Mouse (Mus musculus) layer of hippocampus, adult 9-11 months (tissue): Measurements from ENCODE around the gene Ppil3.
A peak's percentile ranks its signal among the peaks of the same experiment; 100 is the strongest.

ENCODE experiments used
- DNase-seq: peaks from one replicate; pipeline ENCODE4 v3.0.0; 2022

The Ppil3 gene

DNA sequence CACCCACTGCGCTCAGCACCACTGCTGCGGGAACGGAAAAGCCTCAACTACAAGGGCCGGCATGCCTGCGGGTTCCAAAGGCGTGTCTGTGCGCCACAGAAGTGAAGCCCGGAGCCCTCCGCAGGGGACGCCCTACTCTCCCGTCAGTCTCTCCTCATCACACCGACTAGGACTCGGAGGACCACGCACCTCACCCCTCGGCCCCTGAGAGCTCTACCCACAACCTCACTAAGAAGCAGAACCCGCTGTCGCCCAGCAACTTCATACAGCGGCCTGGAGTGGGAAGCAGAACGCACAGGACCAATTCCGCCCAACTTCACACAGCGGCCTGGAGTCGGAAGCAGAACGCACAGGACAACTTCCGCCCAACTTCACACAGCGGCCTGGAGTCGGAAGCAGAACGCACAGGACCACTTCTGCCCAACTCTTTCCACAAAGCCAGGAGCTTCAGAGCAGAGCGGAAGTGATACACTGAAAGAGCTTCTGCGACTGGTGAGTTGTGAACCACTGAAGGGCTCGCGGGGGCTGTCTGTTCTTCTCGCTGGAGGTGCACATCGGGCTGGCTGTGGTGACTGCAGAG is at the start of gene Ppil3, which contains the start of gene Nif3l1:
Gene Ppil3 (minus strand): TSS at position 344 of the 580 bp plus-strand sequence.
Gene Nif3l1 (plus strand): TSS at position 9 of the 580 bp plus-strand sequence.
- DNase-seq: peak; percentile 95

- DNase-seq: no peak
Measured at GRCm38 (mm10) chr1:58482647-58483046, 37.4 kb upstream of the Ppil3 start.

DNA sequence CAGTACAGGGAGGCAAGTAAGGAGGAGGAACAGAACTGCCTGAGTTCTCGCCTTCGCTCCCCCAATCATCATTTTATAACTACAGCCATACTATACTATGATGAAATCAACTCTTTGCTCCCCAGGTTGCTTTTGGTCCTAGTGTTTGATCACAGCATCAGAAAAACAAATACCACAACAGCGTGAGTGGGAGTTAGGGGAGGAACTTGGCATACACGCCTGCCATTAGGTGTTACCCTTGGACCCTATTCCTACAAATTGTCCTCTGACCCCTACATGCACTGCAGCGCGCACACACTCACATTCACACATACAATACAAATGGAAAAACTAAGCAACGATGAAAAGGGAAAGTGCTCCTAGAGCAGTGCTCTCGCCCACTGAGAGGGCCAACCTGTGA is 30.4 kb upstream of the Ppil3 start:
- DNase-seq: no peak

GRCm38 (mm10) chr1:58465561-58465960 is 20.3 kb upstream of the Ppil3 start:
- no peak for DNase-seq

- DNase-seq: no peak
Measured at GRCm38 (mm10) chr1:58465042-58465441, 19.8 kb upstream of the Ppil3 start.

DNA sequence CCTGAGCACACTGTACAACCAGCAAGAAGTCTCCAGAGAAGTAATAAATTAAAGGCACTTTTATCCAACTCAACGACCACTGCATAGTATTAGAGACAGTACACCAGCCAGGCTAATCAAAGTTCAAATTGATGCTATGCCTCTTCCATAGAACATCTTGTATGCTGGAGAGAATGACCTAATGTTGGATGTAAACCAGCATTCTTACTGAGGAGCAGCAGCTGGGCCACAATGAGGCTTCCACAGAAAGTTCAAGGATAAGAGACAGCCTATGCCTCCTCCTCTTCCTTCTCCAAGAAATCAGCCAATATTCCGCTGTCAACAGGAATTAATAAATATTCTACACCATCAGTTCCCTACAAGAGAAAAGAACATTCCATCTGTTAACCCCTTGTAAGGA is 18.6 kb upstream of the Ppil3 start:
- DNase-seq: no peak

DNA sequence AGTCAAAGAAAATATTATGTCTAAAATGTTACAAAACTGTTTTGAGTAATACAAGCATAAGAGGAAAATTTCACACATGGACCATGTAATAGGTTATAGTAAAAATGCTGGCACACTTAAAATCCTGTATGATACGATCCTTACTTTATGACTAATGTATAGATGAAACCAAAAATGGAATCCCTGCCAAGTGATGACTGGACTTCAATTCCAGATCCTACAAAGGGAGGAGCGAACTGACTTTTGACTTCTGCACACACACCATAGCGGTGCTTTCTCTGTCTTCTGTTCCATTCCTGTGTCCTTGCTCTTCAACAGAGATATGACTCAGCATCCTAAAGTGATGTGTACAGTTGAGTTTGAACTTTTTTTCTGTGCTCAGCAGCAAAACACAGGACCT is 15.3 kb upstream of the Ppil3 start:
- DNase-seq: no peak

GRCm38 (mm10) chr1:58458867-58459266 is 13.6 kb upstream of the Ppil3 start:
- DNase-seq: no peak

DNA sequence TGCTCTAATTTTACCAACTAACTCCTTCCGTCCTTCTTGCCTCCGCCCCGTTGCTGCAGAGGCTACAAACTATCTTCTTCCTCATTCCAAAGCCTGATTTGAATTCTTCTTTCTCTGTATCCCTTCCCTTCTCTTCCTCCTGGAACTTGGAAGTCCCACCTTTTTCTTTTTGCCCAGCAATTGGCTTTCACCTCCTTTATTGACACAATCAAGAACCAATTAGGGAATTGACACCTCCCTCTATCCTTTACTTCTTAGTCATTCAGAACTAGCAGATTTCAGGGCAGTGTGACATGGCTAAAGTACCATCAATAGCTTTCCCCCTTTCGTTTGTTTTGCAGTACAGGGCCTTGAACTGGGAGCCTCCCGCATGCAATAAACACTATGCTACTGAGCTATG is 12.9 kb upstream of the Ppil3 start:
- DNase-seq: no peak

DNA sequence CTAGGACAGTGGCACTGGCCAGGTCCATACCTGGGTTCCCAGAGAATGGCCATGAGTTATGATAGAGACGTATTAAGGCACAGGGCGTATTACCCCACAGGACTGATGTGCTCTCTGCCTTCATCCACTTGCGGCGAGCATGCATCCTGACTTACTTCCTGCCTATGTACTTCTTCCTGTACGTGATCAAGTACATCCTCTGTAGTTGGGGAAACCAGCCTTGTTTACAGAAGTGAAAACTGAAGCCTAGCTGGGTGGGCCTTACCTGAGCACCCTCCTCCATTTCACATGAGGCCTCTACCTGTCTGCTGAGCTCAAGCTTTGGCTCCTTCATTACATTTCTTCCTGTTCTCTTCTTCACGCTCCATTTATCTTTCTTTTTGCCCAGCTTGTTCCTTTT is 9.0 kb upstream of the Ppil3 start:
- DNase-seq: no peak

DNA sequence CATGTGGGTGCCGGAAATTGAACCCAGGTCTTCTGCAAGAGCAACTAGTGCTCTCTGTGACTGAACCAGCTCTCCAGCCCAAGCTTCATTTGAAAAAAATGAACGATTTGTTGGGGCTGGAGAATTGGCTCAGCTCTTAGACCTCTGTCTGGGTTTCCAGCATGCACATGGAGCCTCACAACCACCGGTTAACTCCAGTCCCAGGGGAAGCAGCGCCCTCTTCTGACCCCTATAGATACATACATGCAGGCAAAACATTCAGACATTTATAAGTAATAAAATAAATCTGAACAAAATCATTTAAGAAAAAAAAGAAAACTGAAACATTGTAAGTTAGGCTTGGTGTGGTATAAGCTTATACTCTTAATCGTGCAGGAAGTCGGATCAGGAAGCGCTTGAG is 3.1 kb upstream of the Ppil3 start:
- DNase-seq: no peak

GRCm38 (mm10) chr1:58447766-58448165 is 2.5 kb upstream of the Ppil3 start:
- DNase-seq: no peak

DNA sequence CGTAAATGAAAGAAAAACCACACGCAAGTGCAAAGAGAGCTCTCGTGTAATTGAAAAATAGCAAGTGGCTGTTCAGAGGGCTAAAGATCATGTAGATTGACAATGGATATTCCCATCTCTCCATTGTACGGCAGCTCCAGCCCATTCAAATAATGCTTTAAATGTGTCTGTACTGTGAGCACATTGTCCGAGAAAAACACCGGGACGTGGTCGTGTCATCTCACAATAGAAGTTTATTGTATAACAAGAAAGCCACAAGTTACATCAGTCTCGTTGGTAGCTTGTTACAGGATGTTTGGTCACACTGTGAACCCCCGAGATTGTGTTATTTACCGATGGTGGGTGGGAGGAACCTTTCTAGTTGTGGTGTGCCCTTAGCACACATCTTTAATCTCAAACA is 575 bp upstream of the Ppil3 start:
- no peak for DNase-seq

DNA sequence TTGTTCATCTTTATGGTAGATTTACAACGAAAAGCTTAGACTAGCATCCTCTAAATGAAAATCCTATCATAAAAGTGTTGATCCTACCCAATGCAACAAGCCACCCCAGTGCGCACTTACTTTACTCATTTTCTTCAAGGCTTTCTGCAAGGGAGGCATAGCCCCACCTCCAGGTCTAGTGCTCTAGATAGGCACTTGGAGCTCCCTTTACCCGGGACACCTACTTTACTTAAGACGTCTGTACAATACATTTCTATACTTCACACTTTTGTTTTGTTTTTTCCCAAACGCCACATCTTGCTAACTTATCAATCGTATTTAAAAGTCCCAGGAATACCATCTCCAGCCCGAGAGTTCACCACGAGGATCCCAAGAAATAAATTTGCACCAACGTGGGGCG is 595 bp downstream of the Ppil3 start:
- no peak for DNase-seq

GRCm38 (mm10) chr1:58424551-58424950 is 20.7 kb downstream of the Ppil3 start:
- DNase-seq: no peak

DNA sequence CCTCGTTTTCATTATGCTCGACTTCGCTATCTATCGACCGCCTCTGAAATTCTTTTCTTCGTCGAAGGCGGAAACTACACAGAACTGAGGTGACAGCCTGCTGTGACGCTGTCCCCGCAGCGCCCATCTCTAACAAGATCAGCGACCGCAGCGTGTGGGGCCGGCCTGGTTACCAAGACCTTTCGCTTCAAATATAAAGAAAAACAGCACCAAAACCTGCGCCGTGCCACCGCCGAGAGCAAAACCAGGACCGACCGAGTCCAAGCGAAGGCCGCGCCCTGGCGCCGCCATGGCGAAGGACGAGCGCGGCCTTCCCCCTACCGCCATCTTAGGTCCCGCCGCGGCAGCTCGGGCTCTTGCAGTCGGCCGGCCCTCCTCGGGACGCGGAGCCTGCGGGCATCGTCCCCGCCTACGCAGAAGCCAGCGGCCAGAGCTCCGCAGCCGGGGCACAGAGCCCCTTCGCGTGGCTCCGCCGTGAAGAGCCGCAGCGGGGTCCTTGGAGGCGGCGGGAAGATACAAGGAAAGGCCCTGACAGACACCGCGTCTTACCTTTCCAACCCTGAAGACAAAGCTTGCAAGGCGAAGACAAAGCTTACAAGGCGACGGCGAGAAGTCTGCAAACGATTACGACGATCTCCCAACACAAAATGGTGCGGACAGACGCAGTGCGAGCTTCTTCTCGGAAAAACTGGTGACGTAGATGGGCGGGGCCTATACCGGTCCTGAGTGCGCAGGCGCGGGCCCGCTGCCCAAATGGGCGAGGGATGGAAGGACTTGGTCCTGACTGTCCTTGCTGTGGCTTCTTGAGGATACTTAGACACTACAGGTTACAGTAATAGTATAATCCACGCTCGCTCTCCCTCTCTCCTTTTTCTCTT is 21.7 kb downstream of the Ppil3 start, which contains the start of gene Clk1:
Gene Clk1 (minus strand): TSS at position 696 of the 878 bp plus-strand sequence.
- DNase-seq: peak; percentile 94

- DNase-seq: peak; percentile 31
Measured at GRCm38 (mm10) chr1:58422879-58423278, 22.4 kb downstream of the Ppil3 start.

DNA sequence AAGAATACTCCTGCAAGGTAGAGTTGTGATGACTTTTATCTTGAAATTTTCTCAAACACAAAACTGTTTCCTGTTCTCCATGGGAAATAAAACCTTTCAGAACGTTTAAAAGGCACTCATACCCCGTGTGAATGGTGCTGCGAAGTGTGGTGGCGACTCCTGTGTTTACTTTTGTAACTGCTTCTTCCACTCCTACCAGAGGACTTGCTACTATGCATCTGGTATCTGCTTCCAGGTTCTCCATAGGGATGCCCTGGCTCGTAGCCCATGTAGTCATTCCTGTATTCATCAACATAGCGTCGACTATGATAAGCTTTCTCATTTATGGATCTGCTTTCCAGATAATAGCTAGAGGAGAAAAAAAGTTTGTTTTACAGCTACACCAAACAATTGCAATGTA is 24.3 kb downstream of the Ppil3 start:
- no peak for DNase-seq

GRCm38 (mm10) chr1:58420032-58420431 is 25.3 kb downstream of the Ppil3 start:
- DNase-seq: no peak

DNA sequence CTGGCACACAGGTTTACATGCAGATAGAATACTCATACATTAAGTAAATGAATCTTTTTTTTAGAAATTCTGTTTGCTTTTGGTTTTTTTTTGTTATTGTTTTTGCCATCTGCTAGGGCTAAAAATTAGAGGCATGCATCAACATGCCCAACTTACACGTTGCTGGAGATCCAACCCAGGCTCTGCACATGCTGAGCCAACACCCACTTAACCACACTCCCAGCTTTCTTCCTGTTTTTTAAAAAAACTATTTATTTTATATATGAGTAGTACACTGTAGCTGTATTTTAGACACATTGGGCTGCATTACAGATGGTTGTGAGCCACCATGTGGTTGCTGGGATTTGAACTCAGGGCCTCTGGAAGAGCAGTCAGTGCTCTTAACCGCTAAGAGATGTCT is 29.2 kb downstream of the Ppil3 start:
- no peak for DNase-seq

DNA sequence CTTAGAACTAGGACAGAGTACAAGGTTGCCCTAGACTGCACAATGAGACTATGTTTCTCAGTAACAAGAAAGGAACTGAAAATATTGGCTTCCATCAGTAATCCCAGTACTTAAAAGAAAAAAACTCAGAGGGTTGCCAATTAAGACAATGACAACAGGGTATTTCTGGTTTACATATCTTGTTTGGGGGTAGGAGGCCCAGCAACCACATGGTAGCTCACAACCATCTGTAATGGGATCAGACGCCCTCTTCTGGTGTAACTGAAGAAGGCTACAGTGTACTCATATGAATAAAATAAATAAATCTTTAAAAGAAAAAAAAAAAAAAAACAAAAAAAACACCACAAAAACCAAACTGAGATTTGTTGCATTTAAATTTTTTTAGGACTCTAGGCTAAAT is 29.8 kb downstream of the Ppil3 start:
- DNase-seq: no peak

DNA sequence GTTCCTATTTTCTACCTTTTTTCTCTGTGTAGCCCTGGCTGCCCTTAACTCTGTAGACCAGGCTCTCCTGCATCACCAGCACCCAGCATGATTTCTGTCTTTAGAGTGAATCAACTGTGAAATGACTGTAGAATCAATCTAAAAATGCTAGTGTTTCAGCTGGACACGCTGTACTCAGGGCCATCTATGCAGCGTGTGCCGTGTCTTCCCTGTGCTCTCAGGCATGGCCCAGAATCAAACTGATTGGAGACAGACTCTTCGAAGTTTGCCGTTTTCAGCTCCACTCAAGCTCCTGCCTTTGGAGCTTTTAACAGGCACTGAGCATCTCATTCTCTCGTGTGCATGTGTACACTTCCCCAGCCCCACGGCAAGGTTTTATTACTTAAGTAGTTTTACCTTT is 34.5 kb downstream of the Ppil3 start:
- DNase-seq: no peak

GRCm38 (mm10) chr1:58410198-58410588 is 35.1 kb downstream of the Ppil3 start:
- DNase-seq: no peak

- DNase-seq: no peak
Measured at GRCm38 (mm10) chr1:58409553-58410197, 35.6 kb downstream of the Ppil3 start.
